Mouse (Mus musculus) embryonic facial prominence, embryonic 13.5 days (tissue): ENCODE results near the gene Gadd45gip1. TPM values are rescaled to one million over a fixed set of nuclear protein-coding genes. Genes with fewer than 3 reads are reported as not detected.

ENCODE experiments used
- ATAC-seq: fragments of 200-750 bp; cut with Nextera tagmentation; 2 replicates; pipeline ENCODE4 v1.8.0; 2017; ENCODE audit warnings: low read depth; ENCODE audit not compliant: insufficient number of reproducible peaks, insufficient read depth, low FRiP score, low TSS enrichment
- H3K27ac ChIP-seq: fragments of 300-500 bp; sonication (generic); 2 replicates; pipeline ENCODE4 v1.5.1; 2015; ENCODE audit warnings: moderate library complexity, mild to moderate bottlenecking, inconsistent platforms
- H3K27me3 ChIP-seq: fragments of 300-500 bp; sonication (generic); 2 replicates; pipeline ENCODE4 v1.6.1; 2015; ENCODE audit warnings: mild to moderate bottlenecking, inconsistent platforms
- H3K36me3 ChIP-seq: fragments of 300-500 bp; sonication (generic); 2 replicates; pipeline ENCODE4 v1.6.1; 2015; ENCODE audit warnings: mild to moderate bottlenecking, inconsistent platforms
- H3K4me1 ChIP-seq: fragments of 300-500 bp; sonication (generic); 2 replicates; pipeline ENCODE4 v1.6.1; 2015; ENCODE audit warnings: inconsistent platforms
- H3K4me2 ChIP-seq: fragments of 300-500 bp; sonication (generic); 2 replicates; pipeline ENCODE4 v1.6.1; 2015; ENCODE audit warnings: moderate library complexity, mild to moderate bottlenecking, inconsistent platforms
- H3K4me3 ChIP-seq: fragments of 300-500 bp; sonication (generic); 2 replicates; pipeline ENCODE4 v1.5.1; 2015; ENCODE audit warnings: mild to moderate bottlenecking, inconsistent platforms
- H3K9ac ChIP-seq: fragments of 300-500 bp; sonication (generic); 2 replicates; pipeline ENCODE4 v1.6.1; 2015; ENCODE audit warnings: mild to moderate bottlenecking, inconsistent platforms
- H3K9me3 ChIP-seq: fragments of 300-500 bp; sonication (generic); 2 replicates; pipeline ENCODE4 v1.6.1; 2016; ENCODE audit warnings: inconsistent platforms
- WGBS: fragments of 180-500 bp; shearing (Covaris S2); methylation state at CpG from one replicate; pipeline ENCODE4 v1.1.7; 2015; ENCODE audit warnings: mixed read lengths; 5-methylcytosine and 5-hydroxymethylcytosine counted together
- polyA plus RNA-seq: library from polyadenylated mRNA; unstranded; fragments of >200 nt; fragmentation: Nextera tagmentation; extraction: Ambion mirVana; gene quantifications from 2 replicates; pipeline ENCODE4 v1.2.1, GENCODE M21; 2015

Gadd45gip1 gene
- polyA plus RNA-seq, 1 experiment from 2014 or later, result 45.6 TPM

DNA sequence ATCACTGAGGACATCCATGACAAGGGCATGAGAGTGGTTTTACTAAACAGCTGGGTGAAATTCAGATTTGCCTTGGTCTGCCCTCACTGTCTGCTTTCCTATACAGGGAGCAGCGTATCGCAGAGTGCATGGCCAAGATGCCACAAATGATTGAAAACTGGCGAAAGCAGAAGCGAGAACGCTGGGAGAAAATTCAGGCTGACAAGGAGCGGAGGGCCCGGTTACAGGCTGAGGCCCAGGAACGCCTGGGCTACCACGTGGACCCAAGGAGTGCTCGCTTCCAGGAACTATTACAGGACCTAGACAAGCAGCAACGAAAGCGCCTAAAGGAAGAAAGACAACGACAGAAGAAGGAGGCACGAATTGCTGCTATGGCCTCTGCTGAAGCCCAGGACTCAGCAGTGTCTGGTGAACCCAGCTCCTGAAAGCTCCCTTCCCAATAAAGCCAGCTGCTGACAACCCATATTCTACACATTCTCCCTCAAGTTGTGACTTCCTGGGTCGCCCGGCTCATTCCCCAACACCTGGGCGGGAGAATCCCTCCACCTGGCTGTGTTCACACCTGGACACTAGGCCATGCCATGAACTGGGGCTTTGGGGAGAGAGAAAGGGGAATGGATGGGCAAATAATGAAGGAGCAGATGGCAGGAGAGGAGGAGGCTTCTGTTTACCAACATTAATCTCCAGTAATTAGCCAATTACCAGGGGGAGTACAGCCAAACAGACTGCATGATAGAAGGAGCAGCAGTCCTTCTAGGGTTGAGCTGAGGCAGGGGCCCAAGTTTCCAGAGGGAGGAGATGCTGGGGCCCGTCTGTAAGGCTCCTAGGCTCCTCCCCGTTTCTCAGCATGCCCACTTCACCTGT is 2.9 kb downstream of the Gadd45gip1 start:
- Histone ChIP-seq H3K9me3 (no peaks in the 10 kb centered on the region), H3K4me1 (peaks cover 49% of the 10 kb centered on the region), H3K36me3 (peaks cover 58% of the 10 kb centered on the region), H3K27ac (no peak overlapping the region), H3K4me2 (no peak overlapping the region), H3K27me3 (no peaks in the 10 kb centered on the region), H3K9ac (no peak overlapping the region), H3K4me3 (no peak overlapping the region)
- WGBS, result 83% methylated on average over 19 of the region's 19 CpGs
- no peak for ATAC-seq

DNA sequence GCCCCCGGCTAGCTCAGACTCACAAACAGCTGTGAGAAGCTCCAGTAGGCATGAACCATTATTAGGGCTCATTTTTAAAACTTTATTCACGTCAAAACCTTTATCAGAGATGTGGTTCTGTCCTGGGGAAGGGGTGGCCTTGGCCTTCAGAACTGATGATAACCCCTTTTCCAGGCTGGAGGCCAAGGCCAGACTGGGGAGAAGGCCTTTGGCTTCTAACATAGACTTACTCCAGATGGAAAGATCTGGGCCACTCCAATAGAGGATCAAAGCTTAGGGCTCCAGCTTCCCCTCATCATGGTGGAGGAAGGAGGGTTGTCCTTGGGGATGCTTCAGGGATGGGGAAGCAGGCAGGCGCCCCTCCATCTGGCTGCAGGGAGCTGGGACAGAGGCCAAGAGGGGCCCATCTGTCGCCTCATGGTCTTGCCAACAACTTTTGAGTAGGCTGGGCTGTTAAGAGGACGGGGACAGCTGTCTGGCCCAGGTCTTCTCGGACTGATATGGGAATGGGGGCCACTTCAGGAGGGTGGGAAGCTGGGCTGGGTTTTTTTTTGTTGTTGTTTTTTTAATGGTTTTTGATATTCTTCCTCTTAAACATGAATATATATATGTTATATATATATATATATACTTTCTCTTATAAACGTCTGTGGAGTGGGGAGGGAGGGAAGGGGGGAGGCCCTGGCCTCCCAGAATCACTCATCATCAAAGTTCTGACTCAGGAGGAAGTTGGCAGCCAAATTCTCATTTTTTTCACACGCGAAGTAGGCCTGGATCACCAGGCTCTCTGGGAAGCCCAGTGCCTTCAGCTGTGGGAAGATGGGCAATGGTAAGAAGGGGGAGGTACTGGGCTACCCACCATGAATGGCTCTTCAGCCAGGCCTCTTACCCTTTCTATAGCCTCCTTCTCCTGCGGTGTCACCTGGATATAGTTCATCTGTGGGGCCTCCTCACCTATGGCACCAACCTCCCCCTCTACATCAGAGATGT is 3.8 kb downstream of the Gadd45gip1 start:
- Histone ChIP-seq H3K36me3 (peaks cover 59% of the 10 kb centered on the region), H3K4me1 (peaks cover 55% of the 10 kb centered on the region), H3K27ac (no peak overlapping the region)

DNA sequence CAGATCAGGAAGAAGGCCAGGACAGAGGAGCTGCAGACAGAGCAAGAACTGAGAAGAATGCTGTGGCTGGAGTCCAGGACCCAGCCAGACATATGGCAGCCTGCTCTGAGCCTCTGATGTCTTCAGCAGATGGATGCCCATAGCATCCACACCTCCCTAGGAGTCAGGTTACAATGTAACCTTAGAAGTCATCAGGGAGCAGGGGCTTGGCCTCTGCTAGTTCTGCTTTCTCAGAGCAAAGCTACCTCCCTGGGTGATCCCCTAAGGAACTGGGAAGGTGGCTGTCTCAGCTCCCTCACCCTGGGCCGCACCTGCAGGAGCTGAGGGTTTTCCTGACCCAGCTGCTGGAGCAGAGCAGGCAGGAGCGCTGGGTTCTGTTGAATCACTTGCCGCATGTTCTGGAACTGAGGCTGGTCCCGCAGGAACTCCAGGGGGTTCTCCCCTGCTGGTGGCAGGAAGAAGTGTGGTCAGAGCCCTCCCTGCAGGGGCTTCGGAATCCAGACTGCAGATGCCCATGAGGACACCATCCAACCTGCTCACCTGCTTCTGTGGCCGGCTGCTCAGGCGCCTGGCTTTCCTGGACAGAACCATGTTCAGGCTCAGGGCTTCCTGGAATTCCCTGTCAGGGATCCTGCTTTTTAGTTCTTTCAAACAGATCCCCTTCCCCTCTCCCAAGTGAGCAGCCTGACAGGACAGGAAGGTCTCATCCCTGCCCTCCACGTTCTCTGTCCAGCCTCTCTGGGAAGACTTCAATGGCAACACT is 6.0 kb downstream of the Gadd45gip1 start:
- Histone ChIP-seq H3K4me1 (peaks cover 56% of the 10 kb centered on the region), H3K27ac (peak overlapping the region; percentile 55), H3K4me3 (no peak overlapping the region), H3K27me3 (no peaks in the 10 kb centered on the region), H3K36me3 (peaks cover 72% of the 10 kb centered on the region), H3K4me2 (peak overlapping the region; percentile 9), H3K9ac (peak overlapping the region; percentile 51), H3K9me3 (no peaks in the 10 kb centered on the region)
- WGBS, result 39% methylated on average over 8 of the region's 8 CpGs
- no peak for ATAC-seq

More for the DNA sequence above, 3.8 kb downstream of the Gadd45gip1 start:
- no peak for ATAC-seq
- Histone ChIP-seq H3K27me3 (no peaks in the 10 kb centered on the region), H3K9me3 (no peaks in the 10 kb centered on the region), H3K4me3 (no peak overlapping the region), H3K4me2 (no peak overlapping the region), H3K9ac (no peak overlapping the region)
- WGBS, result 75% methylated on average over 10 of the region's 10 CpGs

DNA sequence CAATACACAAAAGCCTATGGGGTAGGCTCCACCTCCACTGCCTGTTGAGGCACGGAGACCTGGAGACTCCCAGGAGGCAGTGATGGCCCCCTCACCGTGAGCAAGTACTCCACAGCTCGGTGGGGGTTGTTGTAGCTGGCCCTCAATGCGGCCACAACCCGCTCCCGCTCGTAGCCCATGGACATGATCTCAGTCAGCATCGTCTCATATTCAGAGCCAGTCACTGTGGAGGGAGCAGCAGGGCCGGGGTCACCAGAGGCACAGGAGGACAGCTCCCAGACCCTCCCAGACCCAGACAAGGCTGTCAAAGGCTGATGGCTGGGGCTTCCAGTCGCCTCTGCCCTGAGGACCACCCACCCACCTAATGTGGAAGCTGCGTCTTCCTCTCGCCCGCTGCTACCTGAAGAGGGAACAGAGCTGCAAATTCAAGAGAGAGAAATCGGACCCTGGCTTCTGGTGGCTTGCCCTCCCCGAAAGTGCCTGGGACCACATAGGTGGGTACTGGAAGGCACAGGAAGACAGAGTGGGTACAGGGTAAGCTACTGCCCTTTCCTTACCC is 6.7 kb downstream of the Gadd45gip1 start:
- H3K4me2 ChIP-seq, result no peak overlapping the region
- WGBS, result 81% methylated on average over 15 of the region's 15 CpGs
- peak overlapping the region; percentile 51; the same call in 1 of the 2 replicates for H3K9ac ChIP-seq
- no peak for ATAC-seq
- peaks cover 60% of the 10 kb centered on the region for H3K4me1 ChIP-seq
- H3K27me3 ChIP-seq, result no peaks in the 10 kb centered on the region
- 0 out of 2 replicates have a peak overlapping the region, but pooled peaks have one; percentile 55 for H3K27ac ChIP-seq
- 0 out of 2 replicates have a peak overlapping the region, but pooled peaks have one; percentile 6 for H3K4me3 ChIP-seq
- H3K36me3 ChIP-seq, result peaks cover 78% of the 10 kb centered on the region
- H3K9me3 ChIP-seq, result no peaks in the 10 kb centered on the region

DNA sequence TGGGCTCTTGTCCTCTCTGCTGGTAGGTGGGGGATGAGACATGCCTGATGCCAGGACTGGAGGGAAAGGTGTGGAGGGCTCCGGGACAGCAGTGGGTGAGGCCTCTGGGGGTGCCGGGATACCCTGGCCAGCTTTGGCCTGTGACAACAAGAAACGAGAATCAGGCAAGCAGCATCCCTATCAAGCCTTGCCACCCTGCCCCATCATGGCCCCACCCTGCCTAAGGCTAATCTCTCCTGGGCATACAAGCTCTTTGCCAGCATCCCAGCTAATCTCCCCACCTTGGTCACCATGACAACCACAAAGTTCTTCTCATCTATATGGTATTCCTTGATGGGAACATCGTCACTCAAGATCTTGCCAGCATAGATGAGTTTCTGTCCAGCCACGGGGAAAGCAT is 7.2 kb downstream of the Gadd45gip1 start:
- Histone ChIP-seq H3K36me3 (peaks cover 81% of the 10 kb centered on the region), H3K9me3 (no peaks in the 10 kb centered on the region), H3K4me1 (peaks cover 60% of the 10 kb centered on the region), H3K4me3 (0 out of 2 replicates have a peak overlapping the region, but pooled peaks have one; percentile 6), H3K9ac (no peak overlapping the region), H3K4me2 (no peak overlapping the region), H3K27ac (no peak overlapping the region), H3K27me3 (no peaks in the 10 kb centered on the region)
- no peak for ATAC-seq
- WGBS, result 85% methylated on average over 5 of the region's 5 CpGs

DNA sequence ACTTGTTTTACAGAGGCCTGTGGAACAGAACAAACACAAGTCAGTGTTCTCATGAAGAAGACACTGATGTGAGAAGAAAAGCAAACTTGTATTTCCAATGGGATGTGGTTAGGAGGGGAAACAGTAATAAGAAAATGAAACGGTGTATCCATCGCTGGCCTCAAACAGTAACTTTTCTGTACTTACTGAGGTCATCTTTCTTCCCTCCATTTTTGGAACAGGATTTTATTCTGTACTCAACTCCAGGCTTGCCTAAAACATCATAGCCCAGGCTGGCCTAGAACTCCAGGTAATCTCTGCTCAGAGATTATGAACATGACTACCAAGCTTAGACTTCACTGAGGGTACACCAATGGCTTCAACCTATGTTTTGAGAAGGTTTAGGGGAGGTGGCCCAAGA is 8.1 kb downstream of the Gadd45gip1 start:
- WGBS, result 90% methylated on average over 2 of the region's 2 CpGs
- peaks cover 60% of the 10 kb centered on the region for H3K4me1 ChIP-seq
- no peak for ATAC-seq

DNA sequence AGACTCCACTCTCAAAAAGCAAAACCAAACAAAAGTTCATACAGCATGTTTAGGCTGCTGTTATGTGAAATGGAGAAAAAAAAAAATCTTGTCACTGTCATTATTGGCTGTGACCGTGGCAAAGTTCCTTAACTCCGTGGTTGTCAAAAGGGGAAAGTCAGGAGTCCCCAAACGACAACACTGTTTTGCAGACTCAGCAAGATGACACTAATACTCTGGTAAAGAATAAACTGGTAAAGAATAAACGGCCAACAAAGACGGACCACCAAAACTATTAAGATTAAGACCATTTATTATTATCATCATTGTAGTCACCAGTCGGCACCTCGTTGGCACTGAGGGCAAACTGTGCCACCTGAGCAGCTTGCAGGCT is 8.5 kb downstream of the Gadd45gip1 start:
- Histone ChIP-seq H3K36me3 (peaks cover 82% of the 10 kb centered on the region), H3K9me3 (no peaks in the 10 kb centered on the region), H3K4me2 (peak overlapping the region; percentile 67), H3K4me1 (peaks cover 60% of the 10 kb centered on the region), H3K4me3 (peak overlapping the region; percentile 89), H3K27me3 (no peaks in the 10 kb centered on the region), H3K9ac (peak overlapping the region; percentile 90), H3K27ac (peak overlapping the region; percentile 90)
- 2% methylated on average over 7 of the region's 7 CpGs for WGBS
- no peak for ATAC-seq

More for the DNA sequence above, 8.1 kb downstream of the Gadd45gip1 start:
- H3K9ac ChIP-seq, result peak overlapping the region; percentile 90
- H3K9me3 ChIP-seq, result no peaks in the 10 kb centered on the region
- H3K36me3 ChIP-seq, result peaks cover 82% of the 10 kb centered on the region
- H3K27ac ChIP-seq, result no peak overlapping the region
- peak overlapping the region; percentile 67 for H3K4me2 ChIP-seq
- H3K4me3 ChIP-seq, result peak overlapping the region; percentile 89
- no peaks in the 10 kb centered on the region for H3K27me3 ChIP-seq

DNA sequence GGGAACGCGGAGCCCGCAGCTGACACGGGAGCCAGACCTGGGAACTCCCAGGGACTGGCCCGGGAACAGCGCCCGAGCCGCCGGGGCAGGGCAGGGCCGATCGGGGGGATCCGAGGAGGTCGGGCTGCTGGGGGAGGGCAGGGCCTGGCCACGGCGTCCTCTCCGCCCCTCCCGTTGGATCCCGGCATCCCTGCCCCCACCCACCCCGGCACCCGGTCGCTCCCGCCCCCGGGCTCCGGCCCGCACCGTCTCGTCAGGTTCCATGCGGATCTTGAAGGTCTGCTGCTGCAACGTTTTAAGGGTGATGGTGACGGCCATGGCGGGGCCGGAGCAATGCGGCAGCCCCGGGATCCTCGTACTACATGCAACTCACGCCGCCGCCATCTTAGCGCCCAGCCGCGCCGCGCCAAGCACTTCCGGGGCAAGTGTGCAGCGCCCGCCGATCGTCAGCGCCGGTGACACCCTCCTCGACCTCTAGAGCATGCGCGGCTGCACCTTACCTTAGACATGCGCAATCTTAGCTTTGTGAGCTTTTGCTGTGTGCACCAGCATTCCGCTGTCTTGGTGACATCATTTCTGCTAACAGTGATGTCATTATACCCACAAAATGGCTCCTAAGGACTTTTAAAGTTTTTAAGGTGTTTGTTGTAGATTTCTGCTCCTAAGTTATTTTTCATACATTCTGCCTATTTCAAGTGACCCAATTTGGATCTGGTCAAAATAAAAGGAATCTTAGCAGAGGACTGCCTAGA is 9.1 kb downstream of the Gadd45gip1 start, which contains the start of gene Rad23a:
Rad23a (minus strand) TSS at position 418 of the 752 bp plus-strand sequence.
- WGBS, result under 1% methylated on average over 40 of the region's 55 CpGs
- peak; percentile 92 for ATAC-seq
- H3K4me1 ChIP-seq, result peaks cover 62% of the 10 kb centered on the region
- H3K4me2 ChIP-seq, result peak within 1 kb of the TSS; percentile 67
- H3K9ac ChIP-seq, result peak within 1 kb of the TSS; percentile 90
- peak within 1 kb of the TSS; percentile 89 for H3K4me3 ChIP-seq
- H3K9me3 ChIP-seq, result no peaks in the 10 kb centered on the region
- H3K27ac ChIP-seq, result peak within 1 kb of the TSS; percentile 90
- H3K27me3 ChIP-seq, result no peaks in the 10 kb centered on the region
- H3K36me3 ChIP-seq, result peaks cover 82% of the 10 kb centered on the region

DNA sequence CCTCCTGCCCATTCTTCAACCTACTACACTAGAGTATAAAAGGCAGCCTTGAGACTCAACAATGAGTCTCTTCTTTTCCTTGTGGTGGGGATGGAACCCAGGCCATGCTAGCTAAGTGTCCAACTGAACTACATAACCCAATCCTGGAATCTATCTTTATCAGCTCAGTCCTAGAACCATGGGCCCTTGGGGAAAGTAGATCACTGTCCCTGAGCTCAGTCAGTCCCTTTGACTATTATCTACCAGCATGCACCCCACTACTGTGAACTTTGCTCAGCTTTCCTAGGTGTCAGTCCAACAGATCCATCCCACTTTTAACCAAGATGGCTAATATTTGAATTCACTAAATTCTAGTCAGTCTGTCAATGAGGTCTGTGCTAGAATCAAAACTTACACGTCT is 10.2 kb downstream of the Gadd45gip1 start:
- ATAC-seq, result no peak
- no peak overlapping the region for H3K27ac ChIP-seq
- peaks cover 62% of the 10 kb centered on the region for H3K4me1 ChIP-seq
- no peak overlapping the region for H3K4me2 ChIP-seq
- peaks cover 74% of the 10 kb centered on the region for H3K36me3 ChIP-seq
- 0 out of 2 replicates have a peak overlapping the region, but pooled peaks have one; percentile 27 for H3K9ac ChIP-seq
- 77% methylated on average over 1 of the region's 1 CpGs for WGBS
- no peaks in the 10 kb centered on the region for H3K9me3 ChIP-seq
- peak overlapping the region; percentile 0; the same call in 1 of the 2 replicates for H3K4me3 ChIP-seq
- H3K27me3 ChIP-seq, result no peaks in the 10 kb centered on the region
